Mouse (Mus musculus) midbrain, embryonic 16.5 days (tissue): ENCODE measurements around the gene Mgat5b. TPM values are rescaled to one million over a fixed set of nuclear protein-coding genes. Genes with fewer than 3 reads are reported as not detected.
A peak's percentile ranks its signal among the peaks of the same experiment; 100 is the strongest.

Experiments
- ATAC-seq: fragments of 200-750 bp; cut with Nextera tagmentation; 2 replicates; pipeline ENCODE4 v1.8.0; 2017; ENCODE audit warnings: moderate TSS enrichment
- H3K27ac ChIP-seq: fragments of 300-500 bp; sonication (generic); 2 replicates; pipeline ENCODE4 v1.5.1; 2014; ENCODE audit warnings: mild to moderate bottlenecking, low read length, mixed read lengths
- H3K27me3 ChIP-seq: fragments of 300-500 bp; sonication (generic); 2 replicates; pipeline ENCODE4 v1.6.1; 2014; ENCODE audit warnings: low read depth, low read length, mixed read lengths; ENCODE audit not compliant: control insufficient read depth, insufficient read depth
- H3K36me3 ChIP-seq: fragments of 300-500 bp; sonication (generic); 2 replicates; pipeline ENCODE4 v1.6.1; 2014; ENCODE audit warnings: mild to moderate bottlenecking, low read length, moderate library complexity, mixed read lengths; ENCODE audit not compliant: control insufficient read depth, insufficient read depth
- H3K4me1 ChIP-seq: fragments of 300-500 bp; sonication (generic); 2 replicates; pipeline ENCODE4 v1.6.1; 2014; ENCODE audit warnings: mild to moderate bottlenecking, low read length, mixed read lengths; ENCODE audit not compliant: control insufficient read depth, insufficient read depth
- H3K4me2 ChIP-seq: fragments of 300-500 bp; sonication (generic); 2 replicates; pipeline ENCODE4 v1.6.1; 2014; ENCODE audit warnings: mild to moderate bottlenecking, low read length, mixed read lengths
- H3K4me3 ChIP-seq: fragments of 300-500 bp; sonication (generic); 2 replicates; pipeline ENCODE4 v1.5.1; 2014; ENCODE audit warnings: low read depth, mild to moderate bottlenecking, low read length, moderate library complexity, mixed read lengths
- H3K9ac ChIP-seq: fragments of 300-500 bp; sonication (generic); 2 replicates; pipeline ENCODE4 v1.6.1; 2014; ENCODE audit warnings: low read depth, low read length, mixed read lengths
- H3K9me3 ChIP-seq: fragments of 300-500 bp; sonication (generic); replicated peaks from 2 replicates; pipeline ENCODE4 v1.6.1; 2014; ENCODE audit warnings: mild to moderate bottlenecking, low read length, mixed read lengths; ENCODE audit not compliant: control insufficient read depth, poor library complexity, severe bottlenecking
- WGBS: fragments of 180-500 bp; shearing (Covaris S2); extraction: QIAGEN DNeasy Blood & Tissue Kit; methylation state at CpG from one replicate; pipeline ENCODE4 v1.1.7; 2014; 5-methylcytosine and 5-hydroxymethylcytosine counted together
- polyA plus RNA-seq: library from polyadenylated mRNA; unstranded; fragments of >200 nt; fragmentation: Nextera tagmentation; extraction: Ambion mirVana; gene quantifications from 2 replicates; pipeline ENCODE4 v1.2.1, GENCODE M21; 2015

Gene Mgat5b
- polyA plus RNA-seq, 1 experiment from 2014 or later, result 26.1 TPM

GRCm38 (mm10) chr11:116980313-116980712 lies 61.6 kb downstream of the Mgat5b start:
- WGBS, result 41% methylated on average over 4 of the region's 5 CpGs
- H3K36me3 ChIP-seq, result peaks cover 35% of the 10 kb centered on the region

GRCm38 (mm10) chr11:116982543-116982942 lies 63.9 kb downstream of the Mgat5b start:
- H3K9ac ChIP-seq, result no peak overlapping the region
- no peak overlapping the region for H3K4me2 ChIP-seq
- peaks cover 3% of the 10 kb centered on the region; the same call in 1 of the 2 replicates for H3K4me1 ChIP-seq
- H3K9me3 ChIP-seq, result no peaks in the 10 kb centered on the region
- no peak for ATAC-seq
- H3K4me3 ChIP-seq, result no peak overlapping the region
- WGBS, result 56% methylated on average over 4 of the region's 4 CpGs
- no peaks in the 10 kb centered on the region for H3K27me3 ChIP-seq
- peaks cover 28% of the 10 kb centered on the region for H3K36me3 ChIP-seq
- H3K27ac ChIP-seq, result no peak overlapping the region

More at GRCm38 (mm10) chr11:116980313-116980712, 61.6 kb downstream of the Mgat5b start:
- Histone ChIP-seq H3K4me3 (no peak overlapping the region), H3K27ac (no peak overlapping the region), H3K4me1 (peaks cover 3% of the 10 kb centered on the region; the same call in 1 of the 2 replicates), H3K9me3 (no peaks in the 10 kb centered on the region), H3K4me2 (no peak overlapping the region), H3K27me3 (no peaks in the 10 kb centered on the region), H3K9ac (no peak overlapping the region)
- ATAC-seq, result no peak

GRCm38 (mm10) chr11:116985504-116986385 lies 67.1 kb downstream of the Mgat5b start:
- Histone ChIP-seq H3K9ac (no peak overlapping the region), H3K4me2 (no peak overlapping the region), H3K9me3 (no peaks in the 10 kb centered on the region), H3K36me3 (peaks cover 9% of the 10 kb centered on the region; the same call in 1 of the 2 replicates), H3K4me1 (0 out of 2 replicates have a peak, but pooled peaks cover 3% of the 10 kb centered on the region), H3K27me3 (no peaks in the 10 kb centered on the region), H3K4me3 (no peak overlapping the region), H3K27ac (no peak overlapping the region)
- ATAC-seq, result no peak; the same call in 1 of the 2 replicates
- 88% methylated on average over 13 of the region's 15 CpGs for WGBS

GRCm38 (mm10) chr11:116988131-116988530 lies 69.5 kb downstream of the Mgat5b start:
- Histone ChIP-seq H3K27ac (no peak overlapping the region), H3K9ac (no peak overlapping the region), H3K4me3 (no peak overlapping the region), H3K4me2 (no peak overlapping the region), H3K9me3 (no peaks in the 10 kb centered on the region), H3K36me3 (peaks cover 7% of the 10 kb centered on the region; the same call in 1 of the 2 replicates), H3K27me3 (no peaks in the 10 kb centered on the region), H3K4me1 (0 out of 2 replicates have a peak, but pooled peaks cover 5% of the 10 kb centered on the region)
- 30% methylated on average over 8 of the region's 8 CpGs for WGBS
- ATAC-seq, result peak; percentile 47; the same call in 1 of the 2 replicates

GRCm38 (mm10) chr11:116990231-116990630 lies 71.6 kb downstream of the Mgat5b start:
- 50% methylated on average over 7 of the region's 7 CpGs for WGBS
- H3K36me3 ChIP-seq, result 0 out of 2 replicates have a peak, but pooled peaks cover 2% of the 10 kb centered on the region

GRCm38 (mm10) chr11:116991410-116991809 lies 72.7 kb downstream of the Mgat5b start:
- Histone ChIP-seq H3K27me3 (no peaks in the 10 kb centered on the region), H3K36me3 (0 out of 2 replicates have a peak, but pooled peaks cover 2% of the 10 kb centered on the region), H3K4me1 (peaks cover 11% of the 10 kb centered on the region; the same call in 1 of the 2 replicates), H3K4me2 (no peak overlapping the region), H3K4me3 (no peak overlapping the region), H3K9ac (no peak overlapping the region), H3K27ac (no peak overlapping the region; the same call in 1 of the 2 replicates), H3K9me3 (no peaks in the 10 kb centered on the region)
- 58% methylated on average over 8 of the region's 8 CpGs for WGBS
- no peak for ATAC-seq

More at GRCm38 (mm10) chr11:116990231-116990630, 71.6 kb downstream of the Mgat5b start:
- H3K4me1 ChIP-seq, result peaks cover 11% of the 10 kb centered on the region; the same call in 1 of the 2 replicates
- no peaks in the 10 kb centered on the region for H3K27me3 ChIP-seq
- H3K27ac ChIP-seq, result no peak overlapping the region
- H3K9me3 ChIP-seq, result no peaks in the 10 kb centered on the region
- H3K4me3 ChIP-seq, result no peak overlapping the region
- ATAC-seq, result no peak
- no peak overlapping the region for H3K4me2 ChIP-seq
- H3K9ac ChIP-seq, result no peak overlapping the region

GRCm38 (mm10) chr11:116991964-116992363 lies 73.3 kb downstream of the Mgat5b start:
- no peak overlapping the region; the same call in 1 of the 2 replicates for H3K27ac ChIP-seq
- H3K36me3 ChIP-seq, result no peaks in the 10 kb centered on the region
- H3K4me1 ChIP-seq, result peaks cover 11% of the 10 kb centered on the region; the same call in 1 of the 2 replicates
- H3K9me3 ChIP-seq, result no peaks in the 10 kb centered on the region
- H3K27me3 ChIP-seq, result no peaks in the 10 kb centered on the region
- H3K4me2 ChIP-seq, result no peak overlapping the region
- 80% methylated on average over 6 of the region's 6 CpGs for WGBS
- no peak overlapping the region for H3K9ac ChIP-seq
- ATAC-seq, result no peak
- no peak overlapping the region for H3K4me3 ChIP-seq

GRCm38 (mm10) chr11:116994095-116994582 lies 75.5 kb downstream of the Mgat5b start:
- Histone ChIP-seq H3K4me1 (peaks cover 9% of the 10 kb centered on the region; the same call in 1 of the 2 replicates), H3K36me3 (no peaks in the 10 kb centered on the region), H3K27ac (no peak overlapping the region), H3K27me3 (no peaks in the 10 kb centered on the region), H3K9ac (peak overlapping the region; percentile 18; the same call in 1 of the 2 replicates), H3K9me3 (no peaks in the 10 kb centered on the region), H3K4me2 (peak overlapping the region; percentile 50), H3K4me3 (peak overlapping the region; percentile 18)
- peak; percentile 61 for ATAC-seq
- 2% methylated on average over 18 of the region's 18 CpGs for WGBS
